Mouse (Mus musculus) B cell, adult 67 days (primary cell): ENCODE measurements around the gene Acer1. TPM values are rescaled to one million over a fixed set of nuclear protein-coding genes. Genes with fewer than 3 reads are reported as not detected.

Source experiments
- total RNA-seq, 2 experiments: library from RNA; stranded (reverse); gene quantifications; 4 replicates each; pipeline ENCODE4 v1.2.4; 2023

Gene Acer1
- not detected for total RNA-seq

DNA sequence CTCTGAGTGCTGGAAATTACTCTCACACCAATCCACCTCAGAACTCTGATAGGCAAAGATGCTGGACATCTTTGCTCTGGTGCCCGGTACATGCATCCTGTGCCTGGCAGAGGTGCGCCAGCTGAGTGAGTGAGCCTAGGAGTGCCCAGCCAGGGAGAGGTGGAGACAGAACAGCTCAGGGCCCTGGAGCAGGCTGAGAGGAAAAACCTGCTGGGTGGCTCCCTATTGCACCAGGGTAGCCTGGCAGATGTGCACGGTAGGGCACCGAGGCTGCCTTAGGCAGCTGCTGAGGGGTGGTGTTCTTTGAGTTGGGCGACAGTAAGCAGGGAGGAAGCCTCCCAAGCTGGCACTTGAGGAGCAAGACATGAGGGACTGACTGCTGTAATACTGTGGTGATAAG, at the start of gene Acer1:
Gene Acer1 (minus strand): TSS at position 114 of the 400 bp plus-strand sequence.

GRCm38 (mm10) chr17:57030931-57031660, 49.2 kb upstream of the Acer1 start, which contains the start of gene Khsrp:
TSS of gene Khsrp (minus strand) at chr17:57031522.

DNA sequence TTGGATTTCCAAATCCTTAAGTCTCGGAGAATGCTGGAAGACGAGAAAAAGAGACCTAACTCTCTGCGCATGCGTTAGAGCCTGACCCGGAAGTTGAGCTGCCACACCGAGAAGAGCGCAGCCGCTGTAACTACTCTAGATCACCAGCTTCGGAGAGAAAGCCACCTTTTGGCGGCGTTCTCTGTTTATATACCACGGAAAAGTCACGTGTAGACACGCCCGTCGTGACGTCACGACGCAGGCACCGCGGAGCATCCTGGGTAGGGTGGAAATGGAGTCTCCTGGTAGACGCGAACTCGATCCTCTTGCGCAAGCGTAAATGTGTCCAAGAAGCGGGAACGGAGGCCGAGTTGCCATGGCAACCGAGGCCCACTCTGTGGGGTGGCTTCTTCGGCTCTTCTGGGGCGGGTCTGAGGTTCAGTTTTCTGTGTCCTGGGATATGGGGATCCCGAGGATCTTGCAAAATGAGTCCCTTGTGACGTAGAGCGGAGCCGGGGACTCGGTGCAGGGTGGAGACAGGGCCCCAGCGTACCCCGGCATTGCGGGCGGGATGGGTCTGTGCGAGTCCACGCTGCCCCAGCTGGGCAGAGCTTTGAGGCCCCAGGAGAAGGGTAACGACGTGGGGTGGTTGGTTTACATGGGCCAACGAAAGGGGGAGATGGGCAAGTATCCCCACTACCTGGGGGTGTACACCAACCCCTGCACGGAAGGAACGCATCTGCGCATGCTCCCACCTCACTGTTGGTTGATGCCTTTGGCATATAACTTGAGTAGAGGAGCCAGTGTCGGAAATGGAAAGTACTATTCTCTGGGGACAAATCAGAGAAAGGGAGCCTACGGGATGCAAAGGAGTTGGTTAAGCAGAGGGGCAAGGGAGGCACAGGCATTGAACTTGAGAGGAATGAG, 29.6 kb upstream of the Acer1 start, which contains the start of the genes Gtf2f1 and Gm17949:
Gene Gtf2f1 (minus strand): TSS at position 53 of the 906 bp plus-strand sequence.
Gene Gm17949 (plus strand): TSS at position 234 of the 906 bp plus-strand sequence.

GRCm38 (mm10) chr17:56999968-57000609, 18.2 kb upstream of the Acer1 start, which contains the start of gene Pspn:
TSS of gene Pspn (minus strand) at chr17:57000018.

DNA sequence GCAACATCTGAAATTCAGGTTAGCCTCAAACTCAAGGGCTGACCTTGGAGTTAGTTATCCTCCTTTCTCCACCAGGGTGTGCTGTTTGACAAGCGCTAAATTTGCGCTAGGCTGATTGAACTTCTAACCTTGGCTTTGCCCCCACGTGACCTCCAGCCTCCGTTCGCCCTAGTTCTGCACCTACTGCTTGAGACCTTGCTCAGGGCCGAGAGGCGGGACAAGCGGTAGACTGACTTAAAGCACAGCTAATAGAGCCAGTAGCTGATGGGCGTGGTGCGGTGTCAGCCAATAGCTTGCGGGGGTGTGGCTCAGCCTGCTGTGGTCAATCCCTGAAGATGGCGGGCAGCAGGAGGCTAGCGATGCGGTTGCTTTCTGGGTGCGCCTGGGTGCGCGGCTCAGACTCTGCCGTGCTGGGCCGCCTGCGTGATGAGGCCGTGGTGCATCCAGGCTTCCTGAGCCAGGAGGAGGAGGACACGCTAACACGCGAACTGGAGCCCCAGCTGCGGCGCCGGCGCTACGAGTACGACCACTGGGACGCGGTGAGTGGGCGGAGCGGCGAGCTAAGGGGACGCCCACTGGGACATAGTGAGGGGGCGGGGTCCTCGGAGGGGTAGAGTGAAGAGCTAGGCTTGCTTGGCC, 15.2 kb upstream of the Acer1 start, which contains the start of gene Alkbh7:
Gene Alkbh7 (plus strand): TSS at position 311 of the 639 bp plus-strand sequence.

DNA sequence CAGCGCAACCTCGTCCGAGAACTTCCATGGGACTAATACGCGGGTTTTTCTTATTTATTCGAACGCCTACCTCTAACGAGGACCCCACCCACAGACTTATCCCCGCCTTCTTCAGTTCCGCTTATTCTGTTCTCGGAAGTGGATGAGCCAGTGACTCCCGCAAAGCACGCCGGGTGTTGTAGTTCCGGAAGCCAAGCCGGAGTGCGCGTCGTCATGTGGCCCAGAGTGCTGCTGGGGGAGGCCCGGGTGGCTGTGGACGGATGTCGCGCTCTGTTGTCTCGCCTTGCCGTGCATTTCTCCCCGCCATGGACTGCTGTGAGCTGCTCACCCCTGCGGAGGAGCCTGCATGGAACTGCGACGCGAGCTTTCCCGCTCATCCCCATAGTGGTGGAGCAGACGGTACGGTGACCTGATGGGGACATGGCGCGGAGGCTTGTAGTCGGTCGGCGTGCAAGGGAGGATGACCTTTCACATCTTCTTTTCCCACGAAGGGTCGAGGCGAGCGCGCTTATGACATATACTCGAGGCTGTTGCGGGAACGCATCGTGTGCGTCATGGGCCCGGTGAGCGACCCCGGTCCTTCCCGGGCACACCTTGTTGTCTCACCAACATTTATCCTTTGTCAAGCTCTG, 8.3 kb upstream of the Acer1 start, which contains the start of gene Clpp:
Gene Clpp (plus strand): TSS at position 191 of the 632 bp plus-strand sequence.

DNA sequence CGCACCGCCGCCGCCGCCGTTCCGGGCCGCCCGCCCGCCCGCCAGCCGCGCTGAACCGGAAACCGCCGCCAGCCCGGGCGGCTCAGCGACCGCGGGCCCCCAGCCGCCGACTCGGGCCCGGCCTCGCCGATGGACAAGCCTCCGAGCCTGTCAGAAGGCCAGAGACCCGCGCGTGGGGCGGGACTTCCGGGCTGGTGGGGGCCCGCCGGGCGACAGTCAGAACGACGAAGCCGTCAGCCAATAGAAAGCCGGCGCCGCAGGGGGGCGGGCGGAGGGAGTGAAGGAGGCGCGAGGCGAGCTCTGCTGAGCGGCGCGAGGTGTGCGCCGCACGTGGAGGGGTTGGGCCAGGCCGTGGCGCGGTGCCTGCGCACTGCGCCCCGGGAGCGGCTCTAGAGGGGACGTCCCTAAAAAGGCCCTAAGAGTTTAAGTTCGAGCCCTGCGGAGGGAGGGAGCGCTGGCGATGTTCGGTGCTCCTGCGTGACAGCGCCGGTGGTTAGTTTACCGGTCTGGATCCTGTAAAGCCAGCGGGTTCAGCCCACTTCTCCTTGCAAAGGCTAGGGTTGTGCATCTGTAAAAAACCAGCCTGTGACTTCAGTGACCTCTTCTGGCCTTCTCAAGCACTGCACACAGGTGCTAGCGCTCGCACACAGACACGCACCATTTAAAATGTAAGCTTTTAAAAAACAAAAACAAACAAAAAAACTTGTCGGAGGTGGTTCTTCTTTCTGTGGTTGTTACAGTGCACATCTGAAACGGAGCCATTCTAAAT, 46.4 kb downstream of the Acer1 start, which contains the start of gene Mllt1:
Gene Mllt1 (minus strand): TSS at position 53 of the 769 bp plus-strand sequence.

Other genes with a start within 250 kb of the Acer1 start
- gene Nrtn, start 224.6 kb downstream of the Acer1 start, total RNA-seq: not detected
- 10 to 100 TPM; 83.2 to 86.6 TPM for gene Dus3l, start 217.4 kb downstream of the Acer1 start, total RNA-seq
- gene Prr22, start 211.9 kb downstream of the Acer1 start, total RNA-seq: 1 to 10 TPM in 1 of 2 experiments, under 1 TPM in 1; 0.65 to 1.7 TPM
- gene Rfx2, start 151.1 kb downstream of the Acer1 start, total RNA-seq: 10 to 100 TPM in 1 of 2 experiments, 1 to 10 TPM in 1; 7.3 to 12.0 TPM
- gene Acsbg2, start 107.7 kb downstream of the Acer1 start, total RNA-seq: not detected
- gene 1700061G19Rik, start 106.6 kb downstream of the Acer1 start, total RNA-seq: not detected
- 10 to 100 TPM; 37.1 to 41.8 TPM for gene Mllt1, start 46.7 kb downstream of the Acer1 start, total RNA-seq
- gene Clpp, start 8.2 kb upstream of the Acer1 start, total RNA-seq: 10 to 100 TPM; 34.6 to 38.3 TPM
- gene Alkbh7, start 15.2 kb upstream of the Acer1 start, total RNA-seq: 10 to 100 TPM; 15.6 to 22.2 TPM
- not detected for gene Pspn, start 17.9 kb upstream of the Acer1 start, total RNA-seq
- gene Gtf2f1, start 29.2 kb upstream of the Acer1 start, total RNA-seq: 10 to 100 TPM; 45.6 to 53.8 TPM
- not detected for gene Gm17949, start 29.3 kb upstream of the Acer1 start, total RNA-seq
- 100 to 1,000 TPM; 141 to 144 TPM for gene Khsrp, start 49.4 kb upstream of the Acer1 start, total RNA-seq
- not detected for gene Slc25a41, start 59.5 kb upstream of the Acer1 start, total RNA-seq
- 10 to 100 TPM; 13.3 to 14.6 TPM for gene Crb3, start 77.0 kb upstream of the Acer1 start, total RNA-seq
- gene Slc25a23, start 77.7 kb upstream of the Acer1 start, total RNA-seq: 10 to 100 TPM; 20.6 to 25.6 TPM
- gene Dennd1c, start 96.4 kb upstream of the Acer1 start, total RNA-seq: 100 to 1,000 TPM; 181 to 207 TPM
- under 1 TPM; 0.46 to 0.50 TPM for gene Tubb4a, start 105.7 kb upstream of the Acer1 start, total RNA-seq
- gene Tnfsf9, start 123.2 kb upstream of the Acer1 start, total RNA-seq: under 1 TPM; 0.55 to 0.89 TPM
- gene Cd70, start 167.7 kb upstream of the Acer1 start, total RNA-seq: not detected
- under 1 TPM in 1 of 2 experiments, not detected in 1; 0.39 TPM for gene Tnfsf14, start 212.1 kb upstream of the Acer1 start, total RNA-seq
- 1 to 10 TPM in 1 of 2 experiments, under 1 TPM in 1; 0.59 to 1.2 TPM for gene C3, start 246.0 kb upstream of the Acer1 start, total RNA-seq